Mouse (Mus musculus): Measurements from ENCODE around the gene Gins2.

DNA sequence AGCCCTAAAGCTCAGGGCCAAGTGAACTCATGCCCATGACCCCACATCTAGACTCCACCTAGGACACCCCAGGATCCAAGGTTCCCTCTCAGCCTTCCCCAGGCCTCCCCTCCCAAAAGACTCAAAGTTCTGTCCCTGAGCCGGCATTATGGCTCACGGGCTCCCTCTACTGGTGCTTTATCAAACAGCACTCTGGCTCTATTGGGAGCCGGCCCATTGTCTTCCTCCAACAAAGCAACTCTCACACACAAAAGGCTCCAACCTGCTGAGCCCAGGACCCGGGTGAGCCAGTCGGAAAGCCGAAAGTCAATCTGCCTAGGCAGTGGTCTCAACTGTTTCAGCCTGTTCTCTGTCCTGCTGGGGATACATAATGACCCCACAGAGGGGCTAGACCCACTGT, 29.0 kb upstream of the Gins2 start:
- TF ChIP-seq FLI1 (IDR thresholded peaks at IDR 0.05; ENCODE audit: low read length) (no peak), GATA1 (IDR thresholded peaks at IDR 0.05; ENCODE audit: borderline replicate concordance, low read length) (no peak)

Data from megakaryocyte, embryonic 14.5 days (primary cell).